Mouse (Mus musculus) frontal cortex, adult 2 months (tissue): ENCODE measurements around the gene Nrcam. TPM values are rescaled to one million over a fixed set of nuclear protein-coding genes. Genes with fewer than 3 reads are reported as not detected.
"Not testable (repeated sequence)": the region's sequence is repeated elsewhere in the genome, so short reads cannot be mapped to it uniquely, and the experiment has no call there.

Experiments used
- DNase-seq, 2 experiments: peaks; one replicate each; pipeline ENCODE4 v3.0.0; 2022; ENCODE audit warnings: low spot score in 1 of 2; ENCODE audit errors: extremely low spot score in 1 of 2
- polyA plus RNA-seq: library from polyadenylated mRNA; depleted of rRNA; stranded (reverse); fragments of >200 nt; gene quantifications from 2 replicates; pipeline ENCODE4 v1.2.3, GENCODE M21; 2012; rRNA removed

The Nrcam gene
- polyA plus RNA-seq: 159 and 161 TPM in 2 replicates

GRCm38 (mm10) chr12:44328381-44329315 lies at the start of gene Nrcam:
Gene Nrcam, plus strand, starts transcription at chr12:44328885.
- peak; percentile 45 to 77 for DNase-seq

GRCm38 (mm10) chr12:44280147-44280546 lies 48.5 kb upstream of the Nrcam start:
- DNase-seq: not testable (repeated sequence)

- no peak for DNase-seq
Observed at GRCm38 (mm10) chr12:44281534-44281933, 47.2 kb upstream of the Nrcam start.

GRCm38 (mm10) chr12:44283378-44283777 lies 45.3 kb upstream of the Nrcam start:
- DNase-seq: no peak

GRCm38 (mm10) chr12:44286992-44287391 lies 41.7 kb upstream of the Nrcam start:
- no peak for DNase-seq

- DNase-seq: peak in 1 of 2 experiments; percentile 91
Observed at GRCm38 (mm10) chr12:44292281-44292680, 36.4 kb upstream of the Nrcam start.

GRCm38 (mm10) chr12:44300793-44301192 lies 27.9 kb upstream of the Nrcam start:
- DNase-seq: no peak

- DNase-seq: no peak
Observed at GRCm38 (mm10) chr12:44304012-44304411, 24.7 kb upstream of the Nrcam start.

GRCm38 (mm10) chr12:44304869-44305268 lies 23.8 kb upstream of the Nrcam start:
- DNase-seq: no peak

GRCm38 (mm10) chr12:44308221-44308620 lies 20.5 kb upstream of the Nrcam start:
- no peak for DNase-seq

- DNase-seq: no peak
Observed at GRCm38 (mm10) chr12:44315212-44315611, 13.5 kb upstream of the Nrcam start.

- peak; percentile 43 to 70 for DNase-seq
Observed at GRCm38 (mm10) chr12:44325091-44325490, 3.6 kb upstream of the Nrcam start.

- DNase-seq: peak in 1 of 2 experiments; percentile 59
Observed at GRCm38 (mm10) chr12:44327452-44327851, 1.2 kb upstream of the Nrcam start.

GRCm38 (mm10) chr12:44329316-44330215 lies 881 bp downstream of the Nrcam start:
- peak; percentile 36 to 76 for DNase-seq

- DNase-seq: peak in 1 of 2 experiments; percentile 49
Observed at GRCm38 (mm10) chr12:44330216-44330719, 1.6 kb downstream of the Nrcam start.

GRCm38 (mm10) chr12:44337136-44337640 lies 8.5 kb downstream of the Nrcam start:
- DNase-seq: no peak

- DNase-seq: no peak
Observed at GRCm38 (mm10) chr12:44338195-44338622, 9.5 kb downstream of the Nrcam start.

- no peak for DNase-seq
Observed at GRCm38 (mm10) chr12:44344075-44344474, 15.4 kb downstream of the Nrcam start.

GRCm38 (mm10) chr12:44345251-44345650 lies 16.6 kb downstream of the Nrcam start:
- DNase-seq: no peak

GRCm38 (mm10) chr12:44346143-44346542 lies 17.5 kb downstream of the Nrcam start:
- DNase-seq: no peak

- DNase-seq: no peak
Observed at GRCm38 (mm10) chr12:44355116-44355515, 26.4 kb downstream of the Nrcam start.
